Mouse (Mus musculus) limb, embryonic 12.5 days (tissue): ENCODE measurements around the gene Raly. TPM values are rescaled to one million over a fixed set of nuclear protein-coding genes. Genes with fewer than 3 reads are reported as not detected.

Experiments
- ATAC-seq: fragments of 200-750 bp; cut with Nextera tagmentation; 2 replicates; pipeline ENCODE4 v1.8.0; 2017; ENCODE audit warnings: low read depth, moderate TSS enrichment; ENCODE audit not compliant: insufficient number of reproducible peaks, insufficient read depth, low FRiP score, low TSS enrichment
- H3K27ac ChIP-seq: fragments of 300-500 bp; sonication (generic); 2 replicates; pipeline ENCODE4 v1.5.1; 2016; ENCODE audit warnings: mild to moderate bottlenecking, moderate library complexity
- H3K27me3 ChIP-seq: fragments of 300-500 bp; sonication (generic); 2 replicates; pipeline ENCODE4 v1.6.1; 2016; ENCODE audit warnings: mild to moderate bottlenecking, moderate library complexity
- H3K36me3 ChIP-seq: fragments of 300-500 bp; sonication (generic); 2 replicates; pipeline ENCODE4 v1.6.1; 2016; ENCODE audit warnings: mild to moderate bottlenecking, moderate library complexity
- H3K4me1 ChIP-seq: fragments of 300-500 bp; sonication (generic); replicated peaks from 2 replicates; pipeline ENCODE4 v1.6.1; 2016
- H3K4me2 ChIP-seq: fragments of 300-500 bp; sonication (generic); 2 replicates; pipeline ENCODE4 v1.6.1; 2016; ENCODE audit warnings: mild to moderate bottlenecking, moderate library complexity
- H3K4me3 ChIP-seq: fragments of 300-500 bp; sonication (generic); replicated peaks from 2 replicates; pipeline ENCODE4 v1.5.1; 2016; ENCODE audit warnings: mild to moderate bottlenecking
- H3K9ac ChIP-seq: fragments of 300-500 bp; sonication (generic); replicated peaks from 2 replicates; pipeline ENCODE4 v1.6.1; 2016; ENCODE audit warnings: mild to moderate bottlenecking, moderate library complexity
- H3K9me3 ChIP-seq: fragments of 300-500 bp; sonication (generic); 2 replicates; pipeline ENCODE4 v1.6.1; 2016; ENCODE audit warnings: mild to moderate bottlenecking, moderate library complexity
- WGBS: fragments of 180-500 bp; shearing (Covaris S2); methylation state at CpG from one replicate; pipeline ENCODE4 v1.1.7; 2016; 5-methylcytosine and 5-hydroxymethylcytosine counted together
- polyA plus RNA-seq: library from polyadenylated mRNA; unstranded; fragments of >200 nt; fragmentation: Nextera tagmentation; extraction: Ambion mirVana; gene quantifications from 2 replicates; pipeline ENCODE4 v1.2.1, GENCODE M21; 2016

Raly gene
- polyA plus RNA-seq, result 50.1 and 61.3 TPM in 2 replicates

DNA sequence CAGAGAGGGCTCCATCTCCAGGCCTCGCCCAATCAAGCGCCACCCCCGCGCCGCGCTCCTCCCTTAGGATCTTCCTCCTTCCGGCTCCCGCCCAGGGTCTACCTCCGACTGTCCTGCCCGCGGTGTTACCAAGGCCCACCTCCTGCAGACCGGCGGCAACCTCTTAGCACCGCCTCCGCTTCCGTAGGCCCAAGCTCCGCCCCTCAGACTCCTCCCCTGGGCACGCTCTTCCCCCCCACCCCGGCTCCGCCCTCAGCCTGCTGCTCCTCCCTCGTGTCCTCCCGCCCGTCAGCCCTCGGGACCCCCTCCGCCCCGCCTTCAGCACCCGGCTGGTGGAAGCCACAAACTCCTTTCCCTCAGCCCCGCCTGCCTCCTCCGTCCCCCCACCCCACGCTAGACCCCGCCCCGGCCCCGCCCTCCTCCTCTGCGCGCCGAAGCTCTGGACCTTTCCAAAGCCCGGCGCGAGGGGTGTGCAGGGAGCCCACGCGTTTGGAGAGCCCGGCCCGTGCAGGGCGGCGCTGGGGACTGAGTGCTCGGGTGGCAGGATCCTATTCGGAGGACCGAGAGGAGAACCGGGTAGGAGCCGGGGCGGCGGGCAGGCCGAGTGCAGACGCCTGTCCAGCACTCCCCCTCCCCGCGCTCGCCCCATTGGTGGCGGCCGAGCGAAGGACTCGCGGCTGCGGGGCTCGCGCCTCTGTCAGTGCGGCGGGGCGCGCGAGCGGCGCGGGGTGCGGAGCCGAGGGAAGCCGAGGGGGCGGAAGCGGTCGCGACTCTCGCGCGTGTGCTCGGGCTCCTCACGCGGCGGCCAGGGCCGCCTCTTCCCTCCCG is at the start of gene Raly, which contains the start of gene a:
Raly (plus strand) TSS at position 441 of the 828 bp plus-strand sequence.
a (plus strand) TSS at position 747 of the 828 bp plus-strand sequence.
- no peaks in the 10 kb centered on the region for H3K36me3 ChIP-seq
- H3K9me3 ChIP-seq, result no peaks in the 10 kb centered on the region
- peaks cover 37% of the 10 kb centered on the region for H3K4me1 ChIP-seq
- WGBS, result under 1% methylated on average over 65 of the region's 89 CpGs
- no peaks in the 10 kb centered on the region for H3K27me3 ChIP-seq
- H3K9ac ChIP-seq, result peak within 1 kb of the TSS; percentile 97
- H3K4me3 ChIP-seq, result peak within 1 kb of the TSS; percentile 94
- H3K27ac ChIP-seq, result peak within 1 kb of the TSS; percentile 96
- H3K4me2 ChIP-seq, result peak within 1 kb of the TSS; percentile 84
- ATAC-seq, result peak; percentile 95

DNA sequence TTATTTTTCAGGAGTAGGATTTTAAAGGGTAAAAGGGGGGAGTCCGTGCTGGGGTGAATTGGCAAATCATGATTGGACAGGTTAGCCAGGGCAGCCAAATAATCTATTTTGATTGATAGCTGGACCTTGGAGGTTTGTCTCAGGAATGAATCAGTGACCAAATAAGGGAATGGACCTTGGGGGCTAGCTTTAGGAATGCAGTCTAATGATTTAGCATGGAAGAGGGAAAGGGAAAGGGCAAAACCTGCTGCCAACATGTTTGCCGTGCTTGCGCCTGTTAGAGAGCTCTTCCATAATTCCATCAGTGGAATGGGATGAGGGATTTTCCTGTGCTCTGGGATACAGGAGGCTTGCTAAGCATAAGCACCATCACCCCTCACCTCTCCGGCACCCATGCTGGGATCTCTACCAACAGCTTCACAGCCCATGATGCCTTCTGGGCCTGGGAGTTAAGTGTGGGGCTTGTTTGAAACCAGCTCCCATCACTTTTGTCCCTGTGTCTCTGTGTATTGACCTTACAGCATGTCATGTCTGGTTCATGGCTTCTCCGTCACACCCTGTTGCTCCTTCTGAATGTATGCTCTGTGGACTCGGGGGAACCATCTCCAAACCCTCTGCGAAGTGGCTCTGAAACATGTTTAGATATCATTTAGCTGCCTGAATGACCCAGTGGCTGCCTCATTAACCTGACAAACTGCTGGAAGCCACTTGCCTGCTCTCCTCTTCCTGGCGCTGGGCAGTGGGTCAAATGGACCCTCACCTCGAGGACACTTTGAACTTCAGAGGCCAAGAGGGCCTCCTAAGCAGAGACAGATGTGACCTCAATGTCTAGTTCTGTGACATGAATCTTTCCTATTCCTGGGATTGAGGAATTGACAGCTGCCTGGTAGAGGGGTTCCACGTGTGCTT is 47.7 kb upstream of the Raly start:
- no peak overlapping the region for H3K4me3 ChIP-seq

GRCm38 (mm10) chr2:154743915-154744314 is 47.0 kb upstream of the Raly start:
- H3K4me1 ChIP-seq, result peaks cover 4% of the 10 kb centered on the region
- peaks cover 5% of the 10 kb centered on the region; the same call in 1 of the 2 replicates for H3K9me3 ChIP-seq
- H3K36me3 ChIP-seq, result no peaks in the 10 kb centered on the region
- no peak overlapping the region for H3K27ac ChIP-seq
- no peak overlapping the region for H3K4me3 ChIP-seq
- 68% methylated on average over 4 of the region's 4 CpGs for WGBS
- 0 out of 2 replicates have a peak, but pooled peaks cover 2% of the 10 kb centered on the region for H3K27me3 ChIP-seq
- no peak overlapping the region for H3K9ac ChIP-seq
- H3K4me2 ChIP-seq, result no peak overlapping the region
- ATAC-seq, result no peak

More for the DNA sequence above, 47.7 kb upstream of the Raly start:
- Histone ChIP-seq H3K27me3 (0 out of 2 replicates have a peak, but pooled peaks cover 2% of the 10 kb centered on the region), H3K27ac (no peak overlapping the region), H3K4me1 (no peaks in the 10 kb centered on the region; the same call in 1 of the 2 replicates), H3K9me3 (peaks cover under 1% of the 10 kb centered on the region; the same call in 1 of the 2 replicates), H3K4me2 (no peak overlapping the region), H3K9ac (no peak overlapping the region), H3K36me3 (no peaks in the 10 kb centered on the region)
- ATAC-seq, result no peak
- WGBS, result 41% methylated on average over 10 of the region's 10 CpGs

DNA sequence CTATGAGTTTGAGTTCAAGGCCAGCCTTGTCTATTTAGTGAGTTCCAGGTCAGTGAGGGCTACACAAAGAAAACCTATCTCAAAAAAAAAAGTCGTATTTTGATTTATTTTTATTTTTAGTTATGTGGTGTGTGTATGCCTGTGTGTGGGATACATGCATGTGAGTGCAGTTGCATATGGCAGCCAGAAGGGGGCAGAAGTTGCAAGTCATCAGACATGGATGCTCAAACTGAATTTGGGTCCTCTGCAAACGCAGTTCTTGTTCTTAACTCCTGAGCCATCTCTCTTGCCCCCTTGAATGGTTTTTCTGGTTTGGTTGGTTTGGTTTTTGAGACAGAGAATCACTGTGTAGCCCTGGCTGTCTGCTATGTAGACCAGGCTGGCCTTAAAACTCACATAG is 42.5 kb upstream of the Raly start:
- peaks cover 5% of the 10 kb centered on the region; the same call in 1 of the 2 replicates for H3K9me3 ChIP-seq
- no peak overlapping the region for H3K4me3 ChIP-seq
- 91% methylated on average over 2 of the region's 2 CpGs for WGBS
- H3K9ac ChIP-seq, result no peak overlapping the region
- peaks cover 16% of the 10 kb centered on the region for H3K4me1 ChIP-seq
- H3K4me2 ChIP-seq, result no peak overlapping the region
- H3K27me3 ChIP-seq, result no peaks in the 10 kb centered on the region
- peak overlapping the region; percentile 73; the same call in 1 of the 2 replicates for H3K27ac ChIP-seq
- no peak for ATAC-seq
- H3K36me3 ChIP-seq, result no peaks in the 10 kb centered on the region

- peak overlapping the region; percentile 35 for H3K4me2 ChIP-seq
- ATAC-seq, result peak; percentile 76; the same call in 1 of the 2 replicates
- H3K27ac ChIP-seq, result peak overlapping the region; percentile 73
- H3K27me3 ChIP-seq, result no peaks in the 10 kb centered on the region
- H3K36me3 ChIP-seq, result no peaks in the 10 kb centered on the region
- peaks cover 5% of the 10 kb centered on the region; the same call in 1 of the 2 replicates for H3K9me3 ChIP-seq
- WGBS, result 38% methylated on average over 23 of the region's 23 CpGs
- no peak overlapping the region for H3K9ac ChIP-seq
- H3K4me3 ChIP-seq, result no peak overlapping the region
- peaks cover 16% of the 10 kb centered on the region for H3K4me1 ChIP-seq
Measured at GRCm38 (mm10) chr2:154749046-154750036, 41.6 kb upstream of the Raly start.

GRCm38 (mm10) chr2:154751924-154752323 is 39.0 kb upstream of the Raly start:
- ATAC-seq, result no peak

GRCm38 (mm10) chr2:154754068-154754560 is 36.8 kb upstream of the Raly start:
- Histone ChIP-seq H3K4me2 (no peak overlapping the region), H3K27ac (no peak overlapping the region), H3K4me3 (no peak overlapping the region), H3K36me3 (no peaks in the 10 kb centered on the region), H3K9me3 (no peaks in the 10 kb centered on the region), H3K4me1 (peaks cover 9% of the 10 kb centered on the region), H3K27me3 (no peaks in the 10 kb centered on the region), H3K9ac (no peak overlapping the region)
- ATAC-seq, result no peak
- 90% methylated on average over 2 of the region's 2 CpGs for WGBS

More at GRCm38 (mm10) chr2:154751924-154752323, 39.0 kb upstream of the Raly start:
- Histone ChIP-seq H3K4me2 (no peak overlapping the region), H3K4me3 (no peak overlapping the region), H3K4me1 (peaks cover 16% of the 10 kb centered on the region), H3K27ac (no peak overlapping the region), H3K36me3 (no peaks in the 10 kb centered on the region), H3K9me3 (peaks cover 5% of the 10 kb centered on the region; the same call in 1 of the 2 replicates), H3K9ac (no peak overlapping the region), H3K27me3 (no peaks in the 10 kb centered on the region)
- 59% methylated on average over 8 of the region's 8 CpGs for WGBS

- no peaks in the 10 kb centered on the region for H3K36me3 ChIP-seq
- no peaks in the 10 kb centered on the region for H3K4me1 ChIP-seq
- no peak overlapping the region for H3K9ac ChIP-seq
- H3K4me3 ChIP-seq, result no peak overlapping the region
- H3K27me3 ChIP-seq, result no peaks in the 10 kb centered on the region
- H3K9me3 ChIP-seq, result peaks cover 7% of the 10 kb centered on the region; the same call in 1 of the 2 replicates
- no peak overlapping the region for H3K4me2 ChIP-seq
- ATAC-seq, result no peak
- no peak overlapping the region for H3K27ac ChIP-seq
- 61% methylated on average over 6 of the region's 6 CpGs for WGBS
Measured at GRCm38 (mm10) chr2:154755791-154756190, 35.1 kb upstream of the Raly start.

- no peak overlapping the region for H3K9ac ChIP-seq
- H3K9me3 ChIP-seq, result peaks cover 12% of the 10 kb centered on the region
- H3K27me3 ChIP-seq, result no peaks in the 10 kb centered on the region
- no peaks in the 10 kb centered on the region for H3K4me1 ChIP-seq
- ATAC-seq, result no peak
- no peak overlapping the region for H3K4me3 ChIP-seq
- H3K36me3 ChIP-seq, result no peaks in the 10 kb centered on the region
- no peak overlapping the region for H3K27ac ChIP-seq
- no peak overlapping the region for H3K4me2 ChIP-seq
- 65% methylated on average over 5 of the region's 5 CpGs for WGBS
Measured at GRCm38 (mm10) chr2:154757691-154758090, 33.2 kb upstream of the Raly start.

DNA sequence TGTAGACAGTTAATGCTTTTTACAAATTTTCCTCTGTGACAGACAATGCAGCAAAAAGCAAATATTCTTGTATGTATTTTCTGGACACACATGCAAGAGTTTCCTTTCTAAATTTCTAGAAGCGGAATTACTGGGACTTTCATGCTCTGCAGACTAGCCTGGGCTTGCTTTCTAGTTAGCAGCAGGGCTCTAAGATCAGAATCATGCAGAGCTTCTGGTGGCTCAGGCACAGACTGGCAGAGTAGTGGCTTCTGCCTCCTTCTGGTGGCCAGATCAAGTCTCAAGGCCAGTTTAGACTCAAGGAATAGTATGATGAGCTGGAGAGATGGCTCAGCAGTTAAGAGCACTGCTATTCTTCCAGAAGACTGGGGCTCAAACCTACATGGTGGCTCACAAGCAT is 32.4 kb upstream of the Raly start:
- no peak overlapping the region for H3K27ac ChIP-seq
- peaks cover 12% of the 10 kb centered on the region for H3K9me3 ChIP-seq
- WGBS, result 74% methylated on average over 1 of the region's 1 CpGs
- H3K4me2 ChIP-seq, result no peak overlapping the region
- H3K4me3 ChIP-seq, result no peak overlapping the region
- H3K27me3 ChIP-seq, result no peaks in the 10 kb centered on the region
- ATAC-seq, result no peak
- H3K36me3 ChIP-seq, result no peaks in the 10 kb centered on the region
- H3K9ac ChIP-seq, result no peak overlapping the region
- peaks cover 7% of the 10 kb centered on the region; the same call in 1 of the 2 replicates for H3K4me1 ChIP-seq
